Mouse (Mus musculus) cortical plate, adult 2 months (tissue): ENCODE results near the gene Gldc.

ENCODE experiments used
- CTCF ChIP-seq: fragments of 200-500 bp; IDR thresholded peaks from 2 replicates; pipeline ENCODE4 v1.5.1; 2011; ENCODE audit warnings: mild to moderate bottlenecking, control low read depth, low read length; ENCODE audit not compliant: insufficient read depth; ENCODE audit errors: extremely low read depth
- POLR2A ChIP-seq: fragments of 200-500 bp; IDR thresholded peaks from 2 replicates; pipeline ENCODE4 v1.6.1; 2011; ENCODE audit warnings: mild to moderate bottlenecking, low read length, control low read depth; ENCODE audit not compliant: insufficient read depth; ENCODE audit errors: extremely low read depth

- TF ChIP-seq CTCF = no peak
- TF ChIP-seq POLR2A = no peak
These were observed 59.6 kb downstream of the Gldc start for GRCm38 (mm10) chr19:30115606-30116005.
